Mouse (Mus musculus): Measurements from ENCODE around the gene Aspscr1.

DNA sequence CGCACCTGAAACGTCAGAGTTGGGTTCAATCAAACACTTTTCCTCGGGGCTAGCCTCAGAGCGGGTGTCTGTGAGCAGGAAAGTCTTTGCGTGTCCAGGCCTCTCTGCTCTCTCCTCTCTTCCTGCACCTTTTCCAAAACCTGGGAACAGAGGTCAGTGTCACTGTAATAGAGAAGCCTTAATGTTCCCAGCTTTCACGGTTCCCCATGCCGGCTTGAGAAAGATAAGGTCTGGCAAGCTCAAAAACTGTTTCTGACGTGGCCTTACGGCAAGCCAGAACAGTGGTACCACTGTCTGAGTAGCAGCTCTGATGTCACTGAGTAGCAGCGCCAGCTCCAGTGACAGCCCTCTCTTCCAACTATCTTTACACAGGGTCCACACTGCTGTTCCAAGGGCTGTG lies 41.8 kb downstream of the Aspscr1 start:
- TF ChIP-seq POLR2A (IDR thresholded peaks at IDR 0.05; ENCODE audit: borderline replicate concordance, low read depth, low read length) (no peak), CTCF (IDR thresholded peaks at IDR 0.05; ENCODE audit: low read depth, low read length) (no peak)
